Mouse (Mus musculus): ENCODE results near the gene Rap1b.

- TF ChIP-seq CTCF (IDR thresholded peaks at IDR 0.05; ENCODE audit: control insufficient read depth, insufficient read depth, low read length) = no peak
- no peak for TF ChIP-seq POLR2A (IDR thresholded peaks at IDR 0.05; ENCODE audit: borderline replicate concordance, control insufficient read depth, low read depth, low read length)
Observed at GRCm38 (mm10) chr10:117824139-117824538, 21.7 kb downstream of the Rap1b start.
